Mouse (Mus musculus) neutrophil, adult 65 days (primary cell): Measurements from ENCODE around the gene Spata20. TPM values are rescaled to one million over a fixed set of nuclear protein-coding genes. Genes with fewer than 3 reads are reported as not detected.

Experiments
- total RNA-seq: library from RNA; stranded (reverse); gene quantifications from 2 replicates; pipeline ENCODE4 v1.2.4, GENCODE M21; 2023

Gene Spata20
- not detected in 2 replicates for total RNA-seq

DNA sequence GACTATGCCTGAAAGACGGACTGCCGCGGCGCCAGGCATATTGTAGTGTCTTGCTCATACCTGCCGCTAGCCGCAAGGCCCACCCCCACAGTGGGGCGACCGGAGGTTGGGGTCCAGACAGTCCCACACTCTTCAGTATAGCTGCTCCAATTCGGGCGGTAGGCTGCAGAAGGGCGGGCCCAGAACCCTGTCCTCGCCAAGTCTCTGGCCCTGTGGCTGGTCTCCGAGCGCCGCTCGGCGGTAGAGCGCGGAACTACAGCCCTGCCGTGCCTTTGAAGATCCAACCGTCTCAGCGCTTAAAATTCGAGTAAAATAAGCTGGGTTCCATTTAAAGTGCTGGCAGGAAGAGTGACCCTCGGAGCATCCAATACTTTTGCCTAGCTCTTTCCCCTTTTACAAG, at the start of gene Spata20:
Spata20 (minus strand) TSS at position 179 of the 400 bp plus-strand sequence.

GRCm38 (mm10) chr11:94521219-94521843, 35.4 kb upstream of the Spata20 start, which contains the start of gene Mycbpap:
Gene Mycbpap, minus strand, starts transcription at chr11:94521742.

DNA sequence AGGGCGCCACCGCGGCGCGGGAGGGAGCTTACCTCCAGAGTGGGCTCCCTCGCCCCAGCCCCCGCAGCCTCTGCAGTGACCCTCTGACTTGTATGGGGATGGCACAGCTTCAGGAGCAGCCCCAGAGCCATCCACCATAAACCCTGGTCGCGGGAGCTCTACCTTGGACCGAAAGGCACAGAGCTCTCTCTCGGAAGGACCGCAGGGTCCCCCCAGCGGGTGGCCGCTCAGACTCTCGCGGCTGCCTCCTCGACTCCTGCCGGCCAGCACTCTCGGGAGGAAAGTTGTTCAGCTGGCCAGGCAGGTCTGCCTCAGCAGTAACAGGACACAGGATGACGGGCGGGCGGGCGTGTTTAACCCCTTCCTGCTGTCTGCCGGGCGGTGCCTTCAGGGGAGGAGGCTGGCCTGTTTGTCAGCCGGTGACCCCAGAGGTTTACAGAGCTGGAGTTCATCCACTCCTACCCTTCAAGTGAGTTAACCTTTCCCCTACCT, 13.7 kb upstream of the Spata20 start, which contains the start of gene Epn3:
Epn3 (minus strand) TSS at position 314 of the 492 bp plus-strand sequence.

DNA sequence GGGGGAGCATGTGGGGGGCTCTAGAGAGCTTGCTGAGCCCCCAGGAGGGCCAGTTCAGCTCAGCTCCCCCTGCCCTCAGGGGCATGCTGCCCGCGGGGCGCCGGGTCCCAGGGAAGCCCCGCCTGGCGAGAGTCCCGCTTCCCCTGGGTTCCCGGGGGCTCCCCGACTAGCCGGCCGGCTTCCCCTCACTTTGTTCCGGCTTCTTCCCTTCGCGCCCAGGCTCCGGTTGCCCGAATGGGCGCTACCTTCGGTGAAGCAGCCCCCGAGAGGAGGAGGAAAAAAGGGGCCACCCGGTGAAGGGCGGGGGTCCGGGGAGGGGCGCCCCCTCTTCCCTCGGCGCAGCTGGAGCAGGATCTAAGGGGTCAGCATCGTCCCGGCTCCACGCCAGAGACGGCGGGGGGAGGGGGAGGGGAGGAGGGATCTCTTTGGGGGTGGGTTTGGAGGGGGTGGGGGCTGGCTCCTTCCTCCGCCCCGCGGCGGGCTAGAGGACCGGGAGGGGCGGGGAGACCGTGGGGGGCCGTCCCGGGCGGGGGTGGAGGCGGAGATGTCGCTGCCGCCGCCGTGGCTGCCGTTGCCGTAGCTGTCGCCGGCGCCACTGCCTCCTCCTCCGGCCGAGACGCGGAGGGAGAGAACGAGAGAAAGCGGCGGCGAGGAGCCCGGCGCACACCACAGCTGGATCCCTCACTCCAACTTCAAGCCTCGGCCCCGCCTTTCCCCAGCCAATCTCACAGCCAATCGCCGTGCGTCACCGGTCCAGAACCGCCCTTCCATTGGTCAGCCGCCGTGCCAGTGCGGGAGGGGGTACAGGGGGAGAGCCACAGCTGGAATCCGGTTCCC, 12.1 kb downstream of the Spata20 start, which contains the start of gene Cacna1g:
Cacna1g (minus strand) TSS at position 492 of the 837 bp plus-strand sequence.

Other genes with a start within 250 kb of the Spata20 start
- not detected in 2 replicates for gene Wfikkn2, start 240.2 kb downstream of the Spata20 start, total RNA-seq
- gene Gm21885, start 204.3 kb downstream of the Spata20 start, total RNA-seq: not detected in 2 replicates
- gene Luc7l3, start 164.2 kb downstream of the Spata20 start, total RNA-seq: 46.2 and 71.5 TPM in 2 replicates
- 18.1 and 21.7 TPM in 2 replicates for gene Ankrd40, start 158.2 kb downstream of the Spata20 start, total RNA-seq
- 1.1 and 3.8 TPM in 2 replicates for gene Abcc3, start 93.2 kb downstream of the Spata20 start, total RNA-seq
- gene Cacna1g, start 12.0 kb downstream of the Spata20 start, total RNA-seq: 0.13 and 1.7 TPM in 2 replicates
- gene Epn3, start 13.8 kb upstream of the Spata20 start, total RNA-seq: not detected in 2 replicates
- 0.20 and 0.22 TPM in 2 replicates for gene Mycbpap, start 35.6 kb upstream of the Spata20 start, total RNA-seq
- 0.27 and 0.79 TPM in 2 replicates for gene Rsad1, start 63.1 kb upstream of the Spata20 start, total RNA-seq
- not detected in 2 replicates for gene Chad, start 78.9 kb upstream of the Spata20 start, total RNA-seq
- 0.82 and 1.9 TPM in 2 replicates for gene Acsf2, start 115.7 kb upstream of the Spata20 start, total RNA-seq
- gene Lrrc59, start 143.6 kb upstream of the Spata20 start, total RNA-seq: 77.0 and 89.7 TPM in 2 replicates
- gene Mrpl27, start 167.6 kb upstream of the Spata20 start, total RNA-seq: 14.7 and 15.0 TPM in 2 replicates
- 5.3 and 8.6 TPM in 2 replicates for gene Eme1, start 167.8 kb upstream of the Spata20 start, total RNA-seq
- gene Xylt2, start 191.3 kb upstream of the Spata20 start, total RNA-seq: 3.3 and 4.3 TPM in 2 replicates
- not detected in 2 replicates for gene Gm11541, start 218.3 kb upstream of the Spata20 start, total RNA-seq